Mouse (Mus musculus): ENCODE measurements at regions not wholly inside any gene's neighbourhood (a gene's known extent, or its start where the extent isn't known, plus 50 kb on each side); places are given as distances from the start of the nearest gene placed in this dataset.

DNA sequence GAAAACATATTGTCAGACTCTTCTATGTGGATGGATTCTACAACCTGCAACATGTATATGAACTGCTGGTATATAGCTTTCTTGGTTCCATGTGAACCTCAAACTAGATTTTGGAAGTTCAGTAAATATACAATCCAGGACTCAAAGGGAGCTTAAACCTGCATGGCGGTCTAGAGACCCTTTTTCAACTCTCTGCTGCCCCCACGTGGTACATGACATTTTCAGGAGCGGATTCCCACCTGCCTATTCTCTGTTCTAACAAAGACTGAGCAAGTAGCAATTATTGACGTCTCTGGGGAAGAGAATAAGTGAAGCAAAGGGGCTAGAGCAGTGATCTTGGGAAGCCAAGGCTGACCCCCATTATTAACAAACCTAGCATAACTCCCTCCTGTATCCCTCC lies 127.1 kb upstream of the Snx19 start:
- DNase-seq: peak; percentile 82 to 91

DNA sequence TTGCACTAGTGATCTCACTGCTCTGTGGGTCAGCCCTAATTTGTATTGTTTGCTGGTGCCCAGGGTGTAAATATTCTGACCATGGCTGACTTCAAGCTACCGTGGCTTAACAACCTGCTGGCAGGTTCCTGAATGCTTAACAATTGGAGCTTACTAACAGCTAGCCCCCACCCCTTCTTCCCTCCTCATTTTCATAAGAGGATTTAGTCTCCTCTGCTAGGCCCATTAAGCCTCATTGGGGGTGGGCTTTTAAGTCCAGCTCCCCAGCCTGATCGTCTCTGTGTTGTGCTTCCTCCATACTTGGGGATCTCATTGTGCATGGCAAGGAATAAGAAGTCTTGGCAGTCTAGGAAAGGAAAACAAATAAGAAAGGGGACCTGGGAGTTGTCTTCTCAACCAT lies 118.6 kb upstream of the Snx19 start:
- DNase-seq: no peak

DNA sequence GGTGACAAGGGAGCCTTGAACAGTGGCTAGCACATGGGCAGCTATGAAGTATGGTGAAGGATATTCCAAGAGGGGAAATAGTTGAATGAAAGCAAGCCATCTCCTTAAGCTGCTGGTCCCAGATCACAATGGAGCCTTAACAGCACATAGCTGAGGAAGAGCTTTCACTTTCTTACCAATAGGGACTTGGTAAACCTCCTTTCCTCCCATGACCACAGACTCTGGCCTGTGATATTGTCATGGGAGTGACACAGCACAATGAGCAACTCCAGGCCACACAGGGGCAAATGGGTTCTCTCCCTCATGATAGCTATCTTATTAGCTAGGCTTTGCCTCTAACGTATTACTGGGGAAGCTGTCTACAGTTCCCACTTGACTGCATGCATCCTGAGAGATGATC lies 113.5 kb upstream of the Snx19 start:
- no peak for DNase-seq

DNA sequence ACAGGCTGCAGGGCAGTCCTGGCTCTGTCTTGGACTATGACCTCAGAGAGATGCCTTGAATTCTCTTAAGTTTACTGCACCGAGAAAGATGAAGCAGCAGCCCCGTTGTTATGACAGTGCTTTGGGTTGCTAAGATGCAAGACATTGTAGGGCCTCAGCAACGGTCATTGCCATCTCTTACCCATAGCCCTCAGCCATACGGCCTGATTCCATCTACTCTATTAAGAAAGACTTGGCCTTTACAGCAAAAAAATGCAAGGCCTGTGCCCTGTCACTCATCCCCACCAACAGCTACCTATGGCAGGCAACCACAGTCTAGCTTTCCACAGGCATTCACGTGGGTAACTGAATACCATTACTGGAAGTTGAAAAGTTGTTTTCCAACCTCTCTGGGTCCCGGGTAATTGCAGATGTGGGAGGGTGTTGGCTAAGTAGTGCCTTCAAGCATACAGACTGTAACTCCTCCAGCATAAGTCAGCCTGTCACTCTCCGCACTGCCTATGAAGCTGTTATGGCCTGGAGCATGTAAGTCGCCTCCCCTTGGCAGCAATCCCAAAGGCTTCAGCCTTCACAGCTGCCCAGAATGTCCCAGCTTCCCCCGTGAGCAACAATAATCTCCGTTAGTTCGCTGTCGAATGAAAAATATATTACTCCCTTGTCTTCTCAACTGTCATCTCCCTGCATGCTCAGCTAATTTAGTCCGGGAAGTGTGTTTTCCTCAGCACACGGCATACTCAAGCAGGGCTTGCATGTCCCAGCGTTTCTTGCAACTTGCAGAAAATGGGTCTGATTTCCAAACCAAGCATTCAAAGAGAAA lies 112.3 kb upstream of the Snx19 start:
- DNase-seq: peak; percentile 13 to 23

DNA sequence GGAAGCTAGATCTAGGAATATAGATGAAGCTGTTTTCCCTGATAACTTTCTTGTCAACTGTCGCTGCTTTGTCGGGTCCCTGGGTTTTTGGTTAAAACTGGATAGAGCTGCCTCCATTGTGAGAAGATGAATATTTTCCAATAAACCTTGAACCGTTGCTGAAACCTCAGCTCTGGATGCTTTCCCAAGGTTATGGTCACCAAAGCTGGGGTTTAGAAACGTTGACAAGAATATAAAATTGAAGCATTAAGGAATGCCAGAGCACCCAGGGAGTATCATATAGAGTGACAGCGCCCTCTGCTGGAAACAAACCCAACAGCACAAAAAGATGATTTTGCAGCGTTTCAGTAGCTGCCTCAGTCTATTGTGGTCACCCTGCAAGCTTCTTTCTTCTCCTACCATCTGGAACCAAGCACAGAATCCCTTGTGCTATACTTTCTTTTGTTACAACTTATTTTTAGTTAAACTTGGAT lies 111.7 kb upstream of the Snx19 start:
- peak; percentile 67 to 78 for DNase-seq

DNA sequence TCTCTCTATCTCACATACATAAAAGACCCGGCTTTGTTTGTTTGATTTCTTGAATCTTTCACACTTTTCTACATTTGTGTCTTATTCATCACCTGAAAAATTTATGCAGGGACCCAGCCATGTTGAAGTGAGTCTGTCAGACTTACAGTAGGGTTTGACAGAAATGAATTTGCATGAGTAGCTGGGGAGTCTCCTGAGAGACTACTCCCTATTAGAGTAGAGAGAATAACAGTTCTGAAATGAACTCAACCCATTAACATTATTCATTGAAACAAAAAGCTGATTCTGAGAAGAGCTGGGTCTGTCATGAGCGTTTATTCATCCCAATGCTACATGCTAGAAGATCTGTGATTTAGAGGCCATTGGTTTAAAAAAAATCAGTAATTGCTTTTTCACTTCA lies 82.0 kb upstream of the Snx19 start:
- no peak for DNase-seq

DNA sequence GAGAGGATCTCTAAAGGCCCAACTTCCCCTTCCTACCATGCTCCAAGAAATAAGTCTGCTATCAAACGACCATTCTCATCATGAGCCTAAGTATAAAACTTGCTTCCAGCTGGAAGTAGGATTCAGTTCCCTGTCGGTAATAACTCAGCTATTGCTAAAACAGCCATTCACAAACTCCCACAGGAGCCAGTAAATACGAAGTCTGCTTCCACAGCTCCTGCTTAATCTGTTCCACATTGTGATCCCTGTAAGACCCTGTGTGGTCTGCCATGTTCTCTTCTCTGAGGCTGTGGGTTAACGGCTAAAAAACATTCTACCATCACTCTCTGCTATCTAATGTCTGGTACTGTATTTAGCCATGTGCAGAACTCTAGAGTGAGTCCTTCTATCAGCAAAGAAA lies 72.9 kb upstream of the Snx19 start:
- no peak for DNase-seq

DNA sequence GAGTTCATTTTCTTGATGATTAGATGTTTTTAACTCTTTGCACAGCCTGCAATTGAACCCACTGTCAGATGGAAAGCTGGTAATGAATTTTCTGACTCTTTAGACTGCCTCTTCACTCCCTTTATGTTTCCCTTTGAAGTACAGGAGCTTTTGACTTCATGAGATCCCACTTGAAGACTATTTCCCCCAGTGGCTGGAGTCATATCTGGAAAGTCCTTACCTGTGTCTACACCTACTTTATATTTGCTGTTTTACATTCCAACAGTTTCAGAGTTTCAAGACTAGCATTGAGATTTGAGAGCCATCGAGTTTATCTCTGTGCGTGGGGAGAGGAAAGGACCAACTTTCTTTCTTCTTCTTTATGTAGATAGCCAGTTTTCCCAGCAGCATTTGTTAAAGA lies 71.3 kb upstream of the Snx19 start:
- no peak for DNase-seq

DNA sequence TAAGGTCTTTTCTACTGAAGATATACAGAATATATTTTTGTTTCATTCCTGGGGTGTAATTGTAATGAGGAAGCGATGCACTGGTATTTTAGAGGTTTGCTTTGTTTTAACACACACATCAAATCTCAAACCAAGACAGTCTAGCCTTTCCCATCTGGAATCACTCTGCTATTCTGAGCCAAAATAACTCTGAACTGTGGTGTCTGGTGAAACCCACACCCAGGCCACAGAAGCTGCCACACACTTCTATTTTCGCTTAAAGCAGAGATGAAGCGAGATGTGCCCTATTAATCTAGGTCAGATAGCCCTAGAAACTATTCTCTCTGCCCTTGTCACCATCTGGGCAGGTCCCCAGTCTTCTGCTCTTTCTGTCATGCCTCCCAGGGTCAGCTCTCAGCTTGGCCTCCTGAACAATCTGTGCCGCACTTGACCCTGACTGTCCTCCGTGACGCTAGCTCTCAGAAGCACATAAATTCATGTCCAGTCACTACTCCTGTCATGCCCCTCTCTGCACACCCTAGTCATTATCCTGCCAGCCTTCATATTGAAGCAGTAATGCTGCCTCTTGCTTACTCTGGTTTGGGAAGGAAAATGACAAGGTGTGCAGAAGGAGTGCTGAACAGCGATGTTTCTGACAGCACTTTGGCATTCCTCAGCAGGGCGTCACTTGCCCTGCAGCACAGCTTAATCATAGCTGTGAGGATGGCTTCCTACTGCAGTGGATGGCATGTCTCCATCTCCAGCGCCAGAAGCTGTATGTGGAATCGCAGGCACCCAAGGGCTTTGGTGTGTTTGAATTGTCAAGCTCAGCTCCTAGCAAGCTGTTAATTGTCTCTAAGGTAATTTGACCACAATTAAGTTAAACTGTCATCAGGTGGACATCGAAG lies 57.1 kb upstream of the Snx19 start:
- peak; percentile 50 to 53 for DNase-seq

DNA sequence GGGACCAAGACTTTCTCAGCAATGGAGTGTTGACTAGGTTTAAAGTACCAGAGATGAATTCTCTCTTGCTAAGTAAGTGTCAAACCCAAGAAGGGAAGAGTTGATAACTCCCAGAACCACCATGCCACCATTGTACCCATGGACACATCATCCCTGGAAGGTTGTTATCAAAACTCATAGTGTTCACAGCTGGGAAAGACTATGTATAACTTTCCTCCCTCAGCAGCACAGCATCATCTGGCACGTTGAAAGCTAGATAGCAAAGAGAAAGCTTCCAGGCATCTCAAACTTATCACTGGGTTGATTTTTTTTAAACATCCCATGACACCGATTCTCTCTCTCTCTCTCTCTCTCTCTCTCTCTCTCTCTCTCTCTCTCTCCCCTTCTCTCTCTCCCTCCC lies 56.1 kb upstream of the Snx19 start:
- no peak for DNase-seq

DNA sequence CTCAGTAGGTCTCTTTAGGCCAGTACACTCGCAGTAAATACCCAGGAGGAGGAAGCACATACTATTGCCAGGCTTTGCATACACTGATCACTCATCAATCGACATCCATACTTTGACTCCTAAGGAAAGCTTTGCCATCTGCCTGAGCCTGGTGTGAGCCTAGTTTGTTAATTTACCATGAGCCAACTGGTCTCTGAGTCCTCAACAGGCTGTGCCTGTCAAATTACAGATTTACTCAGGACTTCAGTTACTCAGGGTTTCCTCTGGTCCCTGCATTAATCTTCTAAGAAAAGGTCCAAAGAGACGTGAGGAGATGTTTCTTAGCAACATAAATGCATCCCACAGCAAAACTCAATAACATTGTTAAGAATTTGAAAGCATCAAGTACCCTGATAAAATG lies 50.0 kb upstream of the Snx19 start:
- DNase-seq: no peak

Measured in cerebellum, postnatal 25 days (tissue).